29 mouse cellular contexts compared by ENCODE assay signal in the genomic region with DNA sequence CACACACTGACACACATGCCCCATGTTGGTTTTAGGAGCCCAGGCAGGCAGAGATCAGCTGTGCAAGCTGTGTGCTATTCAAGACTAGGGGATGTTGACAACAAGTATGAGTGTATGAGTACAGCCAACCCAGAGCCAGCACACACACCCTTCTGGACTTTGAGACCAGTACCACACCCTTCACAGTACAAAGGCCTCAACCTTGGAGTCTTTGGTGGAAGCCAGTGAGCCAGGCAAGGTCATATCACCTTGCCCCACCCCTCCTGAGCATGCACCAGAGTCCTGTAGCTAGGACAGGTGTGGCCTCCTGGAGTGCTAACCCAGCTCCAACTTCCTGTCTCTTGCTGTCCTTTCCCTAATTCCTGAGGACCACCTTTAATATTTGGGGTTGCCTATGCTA. TPM values are rescaled to one million over a fixed set of nuclear protein-coding genes. Genes with fewer than 3 reads are reported as not detected.
DNase-seq lines count a peak whose midpoint lies in the region; ATAC-seq and TF ChIP-seq lines count a peak whose summit lies in the region.
"Had no signal": no experiment of that assay in that cellular context is flagged by ENCODE, and none has a peak within 500 bp of the region (broad histone marks: within the 10 kb centered on the region; RNA-seq: fewer than 3 reads in every experiment).

No protein-coding gene starts in this region.

- no peak for TF ChIP-seq CTCF in heart, adult 2 months (IDR thresholded peaks at IDR 0.05)

- peak overlapping the region; percentile 86 for H3K27ac ChIP-seq in heart, adult 2 months
- no peak overlapping the region for H3K27ac ChIP-seq in liver, embryonic 13.5 days
- H3K27ac ChIP-seq in stomach, embryonic 16.5 days (ENCODE audit: low read length) = peak overlapping the region; percentile 54
- H3K27ac ChIP-seq: embryonic facial prominence, embryonic 12.5 days; forebrain, embryonic 13.5 days; liver, embryonic 14.5 days; neural tube, embryonic 13.5 days had no signal

- no peaks in the 10 kb centered on the region for H3K79me2 ChIP-seq in heart, adult 2 months (replicated peaks; ENCODE audit: control insufficient read depth, insufficient read depth, low read length)

- TF ChIP-seq POLR2A in heart, adult 2 months (IDR thresholded peaks at IDR 0.05; ENCODE audit: insufficient read depth, low read depth, low read length) = no peak

- H3K4me3 ChIP-seq in heart, adult 2 months = no peak overlapping the region
- H3K4me3 ChIP-seq in liver, embryonic 13.5 days (replicated peaks) = no peak overlapping the region
- no peak overlapping the region for H3K4me3 ChIP-seq in stomach, embryonic 16.5 days (replicated peaks; ENCODE audit: low read length)
- H3K4me3 ChIP-seq: embryonic facial prominence, embryonic 12.5 days; erythroblast, embryonic 14.5 days; forebrain, embryonic 13.5 days; megakaryocyte, embryonic 14.5 days; neural tube, embryonic 13.5 days had no signal

- 0 out of 2 replicates have a peak, but pooled peaks have one; percentile 31 for ATAC-seq in liver, embryonic 13.5 days (ENCODE audit: low read depth)
- peak; percentile 89 for ATAC-seq in stomach, embryonic 16.5 days (ENCODE audit: insufficient read depth, low FRiP score)
- ATAC-seq: CD4-positive, CD25-positive, alpha-beta regulatory T cell, adult 4 months; forebrain, embryonic 13.5 days had no signal

- no peaks in the 10 kb centered on the region for H3K27me3 ChIP-seq in heart, adult 2 months (ENCODE audit: control insufficient read depth, insufficient read depth, low read length)
- peaks cover 13% of the 10 kb centered on the region; the same call in 1 of the 2 replicates for H3K27me3 ChIP-seq in liver, embryonic 13.5 days
- H3K27me3 ChIP-seq in stomach, embryonic 16.5 days (ENCODE audit: control insufficient read depth, insufficient read depth, low read length) = no peaks in the 10 kb centered on the region
- H3K27me3 ChIP-seq: embryonic facial prominence, embryonic 12.5 days had no signal

- no peak overlapping the region for H3K9ac ChIP-seq in heart, adult 2 months (ENCODE audit: low read depth, low read length)
- no peak overlapping the region for H3K9ac ChIP-seq in liver, embryonic 13.5 days
- H3K9ac ChIP-seq in stomach, embryonic 16.5 days (ENCODE audit: low read length) = no peak overlapping the region
- H3K9ac ChIP-seq: embryonic facial prominence, embryonic 12.5 days; forebrain, embryonic 13.5 days; liver, embryonic 14.5 days; neural tube, embryonic 13.5 days had no signal

- intact Hi-C loops in heart, adult 2 months (cut with DNase I) = no loop called here
- intact Hi-C loops in left cerebral cortex, postnatal 36 days (cut with DNase I) = no loop called here

- DNase-seq in heart, adult 2 months = no peak
- DNase-seq in heart, postnatal 4 days = no peak
- DNase-seq in ZHBTc4 (ENCODE audit: low read depth, low spot score) = peak; percentile 97
- DNase-seq in liver, embryonic 13.5 days = no peak
- DNase-seq in frontal cortex, adult 2 months (ENCODE audit: extremely low spot score in 1 of 2, low spot score in 1 of 2) = no peak
- no peak for DNase-seq in kidney, postnatal 36 days
- DNase-seq in left cerebral cortex, postnatal 36 days (ENCODE audit: low spot score in 2 of 2) = no peak
- DNase-seq: adrenal gland, adult 8-10 months; cerebellum, adult 9-11 months; gastrocnemius, postnatal 25 days; kidney, adult 9 months; left cerebral cortex, postnatal 4 days; lung, postnatal 14 days; midbrain, embryonic 14.5 days; right cerebral cortex, adult 18-20 months; thymus, postnatal 14 days had no signal

- no peak for TF ChIP-seq EP300 in heart, adult 2 months (IDR thresholded peaks at IDR 0.05; ENCODE audit: insufficient read depth, low read depth, low read length)

- peaks cover 4% of the 10 kb centered on the region for H3K4me1 ChIP-seq in heart, adult 2 months (ENCODE audit: control insufficient read depth, insufficient read depth, low read length)
- H3K4me1 ChIP-seq in liver, embryonic 13.5 days (replicated peaks) = peaks cover 13% of the 10 kb centered on the region
- peaks cover 18% of the 10 kb centered on the region for H3K4me1 ChIP-seq in stomach, embryonic 16.5 days (ENCODE audit: control insufficient read depth, insufficient read depth, low read length)

- H3K36me3 ChIP-seq in heart, adult 2 months (ENCODE audit: control insufficient read depth, insufficient read depth, low read length) = no peaks in the 10 kb centered on the region
- H3K36me3 ChIP-seq in liver, embryonic 13.5 days = no peaks in the 10 kb centered on the region
- no peaks in the 10 kb centered on the region for H3K36me3 ChIP-seq in stomach, embryonic 16.5 days (ENCODE audit: control insufficient read depth, insufficient read depth, low read length)
- H3K36me3 ChIP-seq: embryonic facial prominence, embryonic 12.5 days; neural tube, embryonic 13.5 days had no signal

- no peak overlapping the region for H3K4me2 ChIP-seq in liver, embryonic 13.5 days
- no peak overlapping the region for H3K4me2 ChIP-seq in stomach, embryonic 16.5 days (ENCODE audit: low read depth, low read length)
- H3K4me2 ChIP-seq: embryonic facial prominence, embryonic 12.5 days; forebrain, embryonic 13.5 days; neural tube, embryonic 13.5 days had no signal

- no peaks in the 10 kb centered on the region for H3K9me3 ChIP-seq in liver, embryonic 13.5 days (replicated peaks)
- no peaks in the 10 kb centered on the region for H3K9me3 ChIP-seq in stomach, embryonic 16.5 days (replicated peaks; ENCODE audit: control insufficient read depth, low read length)
- H3K9me3 ChIP-seq: embryonic facial prominence, embryonic 12.5 days; forebrain, embryonic 13.5 days; megakaryocyte, embryonic 14.5 days; neural tube, embryonic 13.5 days had no signal

RNA-seq across cellular contexts. Expression of a gene that starts 6.8 kb away (rescaled TPM):
- total RNA-seq in heart, adult 2 months (2021) = 10 to 100 TPM; 52.8 to 59.2 TPM
- 117 and 142 TPM in 2 replicates for polyA plus RNA-seq in heart, adult 2 months (2012; rRNA removed)
- total RNA-seq in heart, postnatal 4 days (2021) = 10 to 100 TPM; 23.9 to 25.4 TPM
- polyA plus RNA-seq in liver, embryonic 13.5 days (2015; fragmentation: Nextera tagmentation; extraction: Ambion mirVana) = 30.9 and 32.7 TPM in 2 replicates
- 66.8 and 72.1 TPM in 2 replicates for polyA plus RNA-seq in stomach, embryonic 16.5 days (2015; fragmentation: Nextera tagmentation; extraction: Ambion mirVana)
- 2.7 and 3.6 TPM in 2 replicates for polyA plus RNA-seq in frontal cortex, adult 2 months (2012; rRNA removed)
- 1 to 10 TPM; 1.5 to 1.6 TPM for total RNA-seq in left cerebral cortex, postnatal 36 days (2021)

RNA-seq across cellular contexts. Expression of a gene that starts 17.2 kb away (rescaled TPM):
- total RNA-seq in heart, adult 2 months (2021) = 10 to 100 TPM; 20.0 to 21.1 TPM
- polyA plus RNA-seq in heart, adult 2 months (2012; rRNA removed) = 45.7 and 47.6 TPM in 2 replicates
- 1 to 10 TPM; 6.1 to 7.0 TPM for total RNA-seq in heart, postnatal 4 days (2021)
- 2.1 and 2.3 TPM in 2 replicates for polyA plus RNA-seq in liver, embryonic 13.5 days (2015; fragmentation: Nextera tagmentation; extraction: Ambion mirVana)
- polyA plus RNA-seq in stomach, embryonic 16.5 days (2015; fragmentation: Nextera tagmentation; extraction: Ambion mirVana) = 23.2 and 27.3 TPM in 2 replicates
- polyA plus RNA-seq in frontal cortex, adult 2 months (2012; rRNA removed) = 82.4 and 88.0 TPM in 2 replicates
- total RNA-seq in left cerebral cortex, postnatal 36 days (2021) = 10 to 100 TPM; 69.1 to 81.4 TPM
- polyA plus RNA-seq: erythroblast, embryonic 14.5 days had no signal

RNA-seq across cellular contexts. Expression of a gene that starts 24.6 kb away (rescaled TPM):
- total RNA-seq in heart, adult 2 months (2021) = not detected
- not detected in 2 replicates for polyA plus RNA-seq in heart, adult 2 months (2012; rRNA removed)
- total RNA-seq in heart, postnatal 4 days (2021) = not detected
- not detected in 2 replicates for polyA plus RNA-seq in liver, embryonic 13.5 days (2015; fragmentation: Nextera tagmentation; extraction: Ambion mirVana)
- polyA plus RNA-seq in stomach, embryonic 16.5 days (2015; fragmentation: Nextera tagmentation; extraction: Ambion mirVana) = not detected in 2 replicates
- not detected in 2 replicates for polyA plus RNA-seq in frontal cortex, adult 2 months (2012; rRNA removed)
- not detected for total RNA-seq in left cerebral cortex, postnatal 36 days (2021)
- total RNA-seq: adrenal gland, adult 8-10 months; gastrocnemius, postnatal 25 days; layer of hippocampus, postnatal 14 days; left cerebral cortex, postnatal 4 days had no signal
- polyA plus RNA-seq: CD4-positive, CD25-positive, alpha-beta regulatory T cell, adult 4 months; cortical plate, adult 2 months; embryonic facial prominence, embryonic 12.5 days; erythroblast, embryonic 14.5 days; forebrain, embryonic 13.5 days; heart, postnatal 0 days; hindbrain, embryonic 11.5 days; liver, embryonic 14.5 days; midbrain, embryonic 14.5 days; neural tube, embryonic 13.5 days; spleen, adult 2 months had no signal

RNA-seq across cellular contexts. Expression of a gene that starts 31.2 kb away (rescaled TPM):
- 100 to 1,000 TPM; 102 to 111 TPM for total RNA-seq in heart, adult 2 months (2021)
- 499 and 610 TPM in 2 replicates for polyA plus RNA-seq in heart, adult 2 months (2012; rRNA removed)
- 100 to 1,000 TPM; 317 to 343 TPM for total RNA-seq in heart, postnatal 4 days (2021)
- 69.4 and 79.4 TPM in 2 replicates for polyA plus RNA-seq in liver, embryonic 13.5 days (2015; fragmentation: Nextera tagmentation; extraction: Ambion mirVana)
- polyA plus RNA-seq in stomach, embryonic 16.5 days (2015; fragmentation: Nextera tagmentation; extraction: Ambion mirVana) = 116 and 120 TPM in 2 replicates
- 123 and 130 TPM in 2 replicates for polyA plus RNA-seq in frontal cortex, adult 2 months (2012; rRNA removed)
- total RNA-seq in left cerebral cortex, postnatal 36 days (2021) = 10 to 100 TPM; 61.6 to 85.2 TPM
- polyA plus RNA-seq: CD4-positive, CD25-positive, alpha-beta regulatory T cell, adult 4 months had no signal
